Mouse (Mus musculus): Measurements from ENCODE around the gene Gm28048. TPM values are rescaled to one million over a fixed set of nuclear protein-coding genes. Genes with fewer than 3 reads are reported as not detected.

The Gm28048 gene
- polyA plus RNA-seq, 1 experiment from 2014 or later = 4.4 TPM

DNA sequence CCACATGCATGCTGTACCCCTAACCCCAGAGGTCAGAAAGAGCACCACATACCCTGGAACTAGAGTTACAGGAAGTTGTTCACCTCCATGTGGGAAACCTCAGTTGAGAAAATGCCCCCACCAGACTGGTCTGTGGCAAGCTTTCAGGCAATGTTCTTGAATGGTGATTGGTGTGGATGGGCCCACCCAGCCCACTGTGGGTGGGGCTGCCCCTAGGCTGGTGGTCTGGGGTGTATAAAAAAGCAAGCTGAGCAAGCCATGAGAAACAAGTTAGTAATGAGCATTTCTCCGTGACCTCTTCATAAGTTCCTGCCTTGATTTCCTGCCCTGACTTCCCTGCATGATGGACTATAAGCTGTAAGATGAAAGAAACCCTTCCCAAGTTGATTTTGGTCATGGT lies 19.8 kb downstream of the Gm28048 start:
- no peaks in the 10 kb centered on the region for H3K27me3 ChIP-seq (ENCODE audit: poor library complexity, severe bottlenecking)
- H3K4me3 ChIP-seq = no peak overlapping the region
- H3K36me3 ChIP-seq (replicated peaks) = peaks cover 11% of the 10 kb centered on the region
- 84% methylated on average over 1 of the region's 1 CpGs for WGBS
- no peak for DNase-seq (ENCODE audit: extremely low spot score, low spot score)
- peaks cover 9% of the 10 kb centered on the region; the same call in 1 of the 2 replicates for H3K9me3 ChIP-seq
- no peak overlapping the region for H3K27ac ChIP-seq
- 0 out of 2 replicates have a peak, but pooled peaks cover 4% of the 10 kb centered on the region for H3K4me1 ChIP-seq

- Histone ChIP-seq H3K9me3 (no peaks in the 10 kb centered on the region), H3K27me3 (ENCODE audit: poor library complexity, severe bottlenecking) (no peaks in the 10 kb centered on the region), H3K4me3 (no peak overlapping the region), H3K27ac (no peak overlapping the region), H3K36me3 (replicated peaks) (peaks cover 22% of the 10 kb centered on the region), H3K4me1 (no peaks in the 10 kb centered on the region)
- WGBS = 92% methylated on average over 4 of the region's 4 CpGs
- DNase-seq (ENCODE audit: extremely low spot score, low spot score) = no peak
Observed at GRCm38 (mm10) chr11:22957791-22958374, 24.0 kb downstream of the Gm28048 start.

- DNase-seq (ENCODE audit: extremely low spot score, low spot score) = no peak
Observed at GRCm38 (mm10) chr11:22956830-22957229, 25.1 kb downstream of the Gm28048 start.

DNA sequence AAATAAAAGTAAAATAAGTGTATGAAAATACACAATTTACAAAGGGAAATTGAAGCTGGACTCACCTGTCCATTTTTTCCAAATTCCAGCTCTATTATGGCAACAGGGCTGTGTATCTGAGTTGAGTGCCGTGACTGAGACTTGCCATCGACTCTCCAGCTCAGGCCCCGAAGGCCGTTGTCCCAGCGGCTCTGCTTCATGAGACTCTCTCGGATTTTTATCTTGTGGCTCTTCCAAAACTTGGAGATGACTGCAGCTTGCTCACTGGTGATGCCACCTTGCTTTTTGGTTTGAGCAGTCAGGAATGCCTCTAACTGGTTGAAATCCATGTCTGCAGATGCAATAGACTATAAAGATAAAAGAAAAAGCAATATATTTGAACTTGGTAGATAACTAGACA lies 25.5 kb downstream of the Gm28048 start:
- no peak for DNase-seq (ENCODE audit: extremely low spot score, low spot score)
- H3K27ac ChIP-seq = no peak overlapping the region
- H3K27me3 ChIP-seq (ENCODE audit: poor library complexity, severe bottlenecking) = no peaks in the 10 kb centered on the region
- no peaks in the 10 kb centered on the region for H3K4me1 ChIP-seq
- no peak overlapping the region for H3K4me3 ChIP-seq
- no peaks in the 10 kb centered on the region for H3K9me3 ChIP-seq
- 95% methylated on average over 6 of the region's 6 CpGs for WGBS
- H3K36me3 ChIP-seq (replicated peaks) = peaks cover 26% of the 10 kb centered on the region

More at GRCm38 (mm10) chr11:22956830-22957229, 25.1 kb downstream of the Gm28048 start:
- no peaks in the 10 kb centered on the region for H3K4me1 ChIP-seq
- peaks cover 26% of the 10 kb centered on the region for H3K36me3 ChIP-seq (replicated peaks)
- 72% methylated on average over 4 of the region's 4 CpGs for WGBS
- no peaks in the 10 kb centered on the region for H3K27me3 ChIP-seq (ENCODE audit: poor library complexity, severe bottlenecking)
- no peak overlapping the region for H3K27ac ChIP-seq
- no peaks in the 10 kb centered on the region for H3K9me3 ChIP-seq
- H3K4me3 ChIP-seq = no peak overlapping the region

DNA sequence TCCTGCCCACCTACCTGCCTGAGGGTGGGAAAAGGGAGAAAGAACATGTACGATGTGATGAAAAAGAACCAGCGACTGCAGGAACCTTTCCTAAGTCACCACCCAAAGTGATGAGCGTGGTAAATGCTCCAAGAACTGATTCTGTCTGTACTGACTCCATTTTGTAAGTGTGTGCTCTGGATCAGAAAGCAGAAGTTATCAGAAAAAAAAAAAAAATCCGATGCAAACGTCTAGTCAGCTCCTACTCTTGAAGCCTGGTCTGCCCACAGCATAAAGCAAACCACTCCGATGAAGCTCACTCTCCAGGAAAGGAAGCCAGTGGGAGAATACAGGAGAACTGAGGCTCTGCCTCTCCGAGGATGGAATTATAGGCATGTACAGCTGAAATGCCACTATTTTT lies 29.2 kb downstream of the Gm28048 start:
- H3K27ac ChIP-seq = no peak overlapping the region
- no peak overlapping the region for H3K4me3 ChIP-seq
- H3K4me1 ChIP-seq = no peaks in the 10 kb centered on the region
- peaks cover 26% of the 10 kb centered on the region for H3K36me3 ChIP-seq (replicated peaks)
- H3K27me3 ChIP-seq (ENCODE audit: poor library complexity, severe bottlenecking) = no peaks in the 10 kb centered on the region
- no peak for DNase-seq (ENCODE audit: extremely low spot score, low spot score)
- WGBS = 90% methylated on average over 7 of the region's 7 CpGs
- H3K9me3 ChIP-seq = no peaks in the 10 kb centered on the region

DNA sequence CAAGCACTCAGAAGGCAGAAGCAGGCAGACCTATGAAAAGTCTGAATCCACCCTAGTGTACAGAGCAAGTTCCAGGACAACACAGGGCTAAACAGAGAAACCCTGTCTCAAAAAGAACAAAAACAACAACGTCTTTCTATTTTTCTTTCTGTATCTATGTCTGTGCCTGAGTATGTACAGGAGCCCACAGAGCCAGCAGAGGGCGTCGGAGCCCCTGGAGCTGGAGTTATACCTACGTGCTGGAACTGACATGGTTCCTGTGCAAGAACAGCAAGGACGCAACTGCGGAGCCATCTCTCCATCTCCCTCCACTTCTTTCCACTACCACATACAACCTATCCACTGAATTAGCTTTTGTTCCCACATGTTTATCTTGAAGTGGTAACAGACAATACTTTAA lies 31.8 kb downstream of the Gm28048 start:
- no peak for DNase-seq (ENCODE audit: extremely low spot score, low spot score)

DNA sequence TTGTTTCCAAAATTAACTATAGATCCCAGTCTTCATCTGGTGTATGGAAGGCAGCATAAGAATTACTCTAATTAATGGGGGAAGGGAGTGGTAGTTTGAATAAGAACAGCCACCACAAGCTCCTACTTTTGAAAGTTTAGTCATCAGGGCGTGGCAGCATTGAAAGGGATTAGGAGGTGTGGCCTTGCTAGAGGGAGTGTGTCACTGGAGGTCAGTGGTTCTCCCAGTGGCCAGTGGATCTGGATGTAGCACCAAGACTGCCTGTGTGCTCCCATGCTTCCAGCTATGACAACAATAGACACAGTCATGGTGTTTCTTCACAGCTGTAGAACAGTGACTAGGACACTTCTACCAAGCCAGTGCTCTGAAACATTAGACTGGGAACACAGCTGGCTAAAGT lies 32.8 kb downstream of the Gm28048 start:
- 79% methylated on average over 1 of the region's 1 CpGs for WGBS
- H3K27ac ChIP-seq = no peak overlapping the region
- no peak for DNase-seq (ENCODE audit: extremely low spot score, low spot score)
- H3K27me3 ChIP-seq (ENCODE audit: poor library complexity, severe bottlenecking) = no peaks in the 10 kb centered on the region
- H3K4me3 ChIP-seq = no peak overlapping the region
- H3K4me1 ChIP-seq = no peaks in the 10 kb centered on the region
- H3K9me3 ChIP-seq = no peaks in the 10 kb centered on the region
- peaks cover 5% of the 10 kb centered on the region for H3K36me3 ChIP-seq (replicated peaks)

More for the DNA sequence above, 31.8 kb downstream of the Gm28048 start:
- WGBS = 92% methylated on average over 6 of the region's 6 CpGs
- no peaks in the 10 kb centered on the region for H3K9me3 ChIP-seq
- no peak overlapping the region for H3K27ac ChIP-seq
- no peak overlapping the region for H3K4me3 ChIP-seq
- peaks cover 11% of the 10 kb centered on the region for H3K36me3 ChIP-seq (replicated peaks)
- H3K27me3 ChIP-seq (ENCODE audit: poor library complexity, severe bottlenecking) = no peaks in the 10 kb centered on the region
- H3K4me1 ChIP-seq = no peaks in the 10 kb centered on the region

- 86% methylated on average over 2 of the region's 2 CpGs for WGBS
- no peak overlapping the region for H3K27ac ChIP-seq
- no peak overlapping the region for H3K4me3 ChIP-seq
- no peaks in the 10 kb centered on the region for H3K36me3 ChIP-seq (replicated peaks)
- no peak for DNase-seq (ENCODE audit: extremely low spot score, low spot score)
- H3K27me3 ChIP-seq (ENCODE audit: poor library complexity, severe bottlenecking) = no peaks in the 10 kb centered on the region
- no peaks in the 10 kb centered on the region for H3K4me1 ChIP-seq
- no peaks in the 10 kb centered on the region for H3K9me3 ChIP-seq
Observed at GRCm38 (mm10) chr11:22938983-22939382, 42.9 kb downstream of the Gm28048 start.

DNA sequence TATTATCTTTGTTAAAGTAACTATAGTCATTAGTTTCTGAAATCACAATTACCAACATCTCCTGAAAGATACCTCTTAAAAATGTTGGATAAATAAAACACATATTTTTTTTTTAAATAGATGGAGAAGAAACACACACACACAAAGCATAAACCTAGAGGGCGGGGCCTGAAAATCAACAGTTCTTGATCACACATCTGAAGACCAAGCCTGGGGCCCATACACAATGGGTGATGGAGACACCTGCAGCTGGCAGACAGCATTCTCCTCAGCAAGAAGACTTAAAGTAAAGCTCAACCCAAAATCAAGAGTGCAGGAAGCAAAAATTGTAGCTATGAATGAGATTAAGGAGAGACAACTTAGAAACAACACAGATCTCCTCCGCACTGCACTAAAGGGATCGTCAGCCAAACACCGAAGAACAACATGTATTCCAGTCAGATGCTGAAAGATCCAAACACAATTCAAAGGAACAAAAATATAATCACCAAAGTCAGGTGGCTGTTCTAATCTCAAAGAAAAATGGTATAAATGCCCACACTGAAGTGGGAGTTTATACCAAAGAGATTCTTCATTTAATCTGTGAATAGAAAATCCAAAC lies 44.1 kb downstream of the Gm28048 start:
- Histone ChIP-seq H3K4me1 (no peaks in the 10 kb centered on the region), H3K27ac (no peak overlapping the region), H3K4me3 (no peak overlapping the region), H3K27me3 (ENCODE audit: poor library complexity, severe bottlenecking) (no peaks in the 10 kb centered on the region), H3K9me3 (no peaks in the 10 kb centered on the region), H3K36me3 (replicated peaks) (no peaks in the 10 kb centered on the region)
- no peak for DNase-seq (ENCODE audit: extremely low spot score, low spot score)
- WGBS = 96% methylated on average over 4 of the region's 4 CpGs

DNA sequence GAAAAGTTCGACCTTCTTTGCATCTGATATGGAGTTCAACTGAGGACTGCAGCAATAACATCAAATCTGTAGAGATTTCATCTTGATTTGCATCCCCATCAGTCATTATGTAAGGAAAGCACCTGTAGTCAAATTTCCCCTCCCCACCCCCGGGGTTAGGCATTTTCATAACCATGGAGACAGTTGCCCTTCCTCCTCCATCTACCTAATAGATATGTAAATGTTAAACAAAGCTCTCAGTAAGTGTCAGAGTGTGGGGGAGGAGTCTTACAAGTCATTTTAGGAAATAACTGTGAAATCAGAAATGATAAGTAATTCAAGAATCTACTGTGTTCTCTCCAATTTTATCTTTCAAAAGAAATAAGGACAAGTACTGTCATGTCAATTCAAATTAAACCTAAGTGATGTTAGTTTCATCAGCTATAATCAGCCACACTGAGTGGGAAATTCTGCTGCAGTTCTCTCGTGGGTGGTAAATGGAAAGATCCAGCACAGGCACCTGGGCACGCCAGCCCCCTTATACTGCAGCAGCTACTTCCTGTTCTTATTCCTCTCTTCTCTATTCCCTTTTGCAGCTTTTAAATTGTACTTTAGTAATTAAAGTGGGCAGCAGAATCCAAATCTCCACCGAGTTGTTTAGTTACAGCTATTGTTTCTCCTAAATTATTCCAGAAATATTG lies 45.3 kb downstream of the Gm28048 start:
- Histone ChIP-seq H3K9me3 (no peaks in the 10 kb centered on the region), H3K27me3 (ENCODE audit: poor library complexity, severe bottlenecking) (no peaks in the 10 kb centered on the region), H3K27ac (no peak overlapping the region), H3K4me1 (no peaks in the 10 kb centered on the region), H3K4me3 (no peak overlapping the region), H3K36me3 (replicated peaks) (no peaks in the 10 kb centered on the region)
- DNase-seq (ENCODE audit: extremely low spot score, low spot score) = no peak
- 73% methylated on average over 5 of the region's 5 CpGs for WGBS

DNA sequence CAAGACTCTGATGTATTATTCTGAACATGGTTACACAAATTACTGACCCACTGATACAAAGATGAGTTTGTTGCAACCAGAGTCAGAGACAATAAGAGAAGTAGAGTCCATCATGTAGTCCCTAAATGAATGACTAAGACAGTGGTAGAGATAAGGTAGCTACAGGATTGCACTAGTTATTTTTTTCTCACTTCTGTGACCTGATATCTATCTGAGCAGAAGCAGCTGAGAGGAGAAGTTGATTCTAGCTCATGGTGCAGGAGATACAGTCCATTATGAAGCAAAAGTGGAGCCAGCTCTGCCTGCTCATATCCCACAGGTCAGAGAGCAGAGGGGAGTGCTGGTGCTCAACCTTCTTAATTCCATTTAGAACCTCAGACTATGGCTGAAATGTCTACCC lies 49.7 kb downstream of the Gm28048 start:
- no peak overlapping the region for H3K4me3 ChIP-seq
- 0 out of 2 replicates have a peak, but pooled peaks cover 6% of the 10 kb centered on the region for H3K36me3 ChIP-seq (replicated peaks)
- no peak overlapping the region for H3K27ac ChIP-seq
- H3K4me1 ChIP-seq = no peaks in the 10 kb centered on the region
- DNase-seq (ENCODE audit: extremely low spot score, low spot score) = no peak
- H3K9me3 ChIP-seq = no peaks in the 10 kb centered on the region
- no peaks in the 10 kb centered on the region for H3K27me3 ChIP-seq (ENCODE audit: poor library complexity, severe bottlenecking)

DNA sequence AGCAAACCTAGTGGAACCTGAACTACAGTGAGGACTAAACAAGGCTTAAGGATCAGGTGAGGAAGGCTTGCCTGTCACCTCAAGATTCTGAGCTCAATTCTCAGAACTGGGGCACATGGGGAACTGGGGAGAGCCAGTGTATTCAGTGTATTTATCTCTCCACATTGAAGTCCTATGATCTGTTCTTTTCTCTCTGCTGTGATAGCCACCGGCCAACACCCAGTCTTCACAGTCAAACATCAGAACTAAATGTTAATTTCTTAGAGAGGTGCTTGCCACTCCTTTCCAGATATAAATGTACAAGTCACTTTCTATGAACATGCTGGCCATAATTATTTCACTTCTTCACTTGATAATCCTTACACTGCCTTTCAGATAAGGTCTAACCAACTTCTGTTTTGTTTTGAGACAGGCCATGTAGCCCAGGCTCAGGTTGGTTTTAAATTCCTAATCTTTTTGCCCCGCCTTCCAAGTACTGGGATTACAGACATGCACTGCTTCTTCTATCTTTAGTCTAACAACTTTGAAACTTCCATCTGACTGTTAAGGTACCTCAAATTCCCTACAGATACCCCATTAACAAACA lies 50.5 kb downstream of the Gm28048 start:
- 89% methylated on average over 2 of the region's 2 CpGs for WGBS
- DNase-seq (ENCODE audit: extremely low spot score, low spot score) = no peak
- no peaks in the 10 kb centered on the region for H3K9me3 ChIP-seq
- no peaks in the 10 kb centered on the region for H3K4me1 ChIP-seq
- no peak overlapping the region for H3K27ac ChIP-seq
- 0 out of 2 replicates have a peak, but pooled peaks cover 6% of the 10 kb centered on the region for H3K36me3 ChIP-seq (replicated peaks)
- H3K27me3 ChIP-seq (ENCODE audit: poor library complexity, severe bottlenecking) = no peaks in the 10 kb centered on the region
- no peak overlapping the region for H3K4me3 ChIP-seq

- no peaks in the 10 kb centered on the region for H3K9me3 ChIP-seq
- DNase-seq (ENCODE audit: extremely low spot score, low spot score) = no peak
- no peaks in the 10 kb centered on the region for H3K27me3 ChIP-seq (ENCODE audit: poor library complexity, severe bottlenecking)
- no peak overlapping the region for H3K4me3 ChIP-seq
- H3K36me3 ChIP-seq (replicated peaks) = 0 out of 2 replicates have a peak, but pooled peaks cover 6% of the 10 kb centered on the region
- WGBS = 87% methylated on average over 2 of the region's 2 CpGs
- H3K27ac ChIP-seq = no peak overlapping the region
- H3K4me1 ChIP-seq = no peaks in the 10 kb centered on the region
Observed at GRCm38 (mm10) chr11:22930129-22930528, 51.8 kb downstream of the Gm28048 start.
